Mouse (Mus musculus): ENCODE data around the gene Elp4.

Elp4 gene

GRCm38 (mm10) chr2:105669881-105670730 lies 234.3 kb downstream of the Elp4 start:
- DNase-seq = no peak

GRCm38 (mm10) chr2:105669371-105669861 lies 234.9 kb downstream of the Elp4 start:
- no peak for DNase-seq

GRCm38 (mm10) chr2:105668271-105669270 lies 235.8 kb downstream of the Elp4 start, which contains the start of gene Pax6:
Pax6 (plus strand) TSS chr2:105668900.
- DNase-seq = no peak

GRCm38 (mm10) chr2:105667626-105667950 lies 236.8 kb downstream of the Elp4 start:
- DNase-seq = no peak

GRCm38 (mm10) chr2:105666763-105667625 lies 237.4 kb downstream of the Elp4 start:
- DNase-seq = no peak

GRCm38 (mm10) chr2:105666331-105666730 lies 238.0 kb downstream of the Elp4 start:
- DNase-seq = no peak

- no peak for DNase-seq
Measured at GRCm38 (mm10) chr2:105665491-105666250, 238.7 kb downstream of the Elp4 start.

- no peak for DNase-seq
Measured at GRCm38 (mm10) chr2:105664996-105665395, 239.4 kb downstream of the Elp4 start.

- DNase-seq = no peak
Measured at GRCm38 (mm10) chr2:105663101-105663511, 241.3 kb downstream of the Elp4 start.

GRCm38 (mm10) chr2:105662606-105663005 lies 241.8 kb downstream of the Elp4 start:
- no peak for DNase-seq

GRCm38 (mm10) chr2:105662121-105662520 lies 242.2 kb downstream of the Elp4 start:
- no peak for DNase-seq

- no peak for DNase-seq
Measured at GRCm38 (mm10) chr2:105661623-105662066, 242.7 kb downstream of the Elp4 start.

GRCm38 (mm10) chr2:105660874-105661622 lies 243.3 kb downstream of the Elp4 start:
- DNase-seq = no peak

- no peak for DNase-seq
Measured at GRCm38 (mm10) chr2:105659926-105660873, 244.2 kb downstream of the Elp4 start.

- DNase-seq = no peak
Measured at GRCm38 (mm10) chr2:105659350-105659749, 245.0 kb downstream of the Elp4 start.

GRCm38 (mm10) chr2:105656456-105656855 lies 247.9 kb downstream of the Elp4 start:
- DNase-seq = no peak

Data from thymus, adult 18-20 months (tissue).